Mouse (Mus musculus) embryonic facial prominence, embryonic 15.5 days (tissue): ENCODE results near the gene Ccdc174. TPM values are rescaled to one million over a fixed set of nuclear protein-coding genes. Genes with fewer than 3 reads are reported as not detected.

Experiments used
- ATAC-seq: fragments of 200-750 bp; cut with Nextera tagmentation; 2 replicates; pipeline ENCODE4 v1.8.0; 2017; ENCODE audit warnings: low read depth, moderate TSS enrichment; ENCODE audit not compliant: insufficient number of reproducible peaks, low FRiP score, low TSS enrichment
- H3K27ac ChIP-seq: fragments of 300-500 bp; sonication (generic); replicated peaks from 2 replicates; pipeline ENCODE4 v1.5.1; 2015; ENCODE audit warnings: mild to moderate bottlenecking, inconsistent platforms
- H3K27me3 ChIP-seq: fragments of 300-500 bp; sonication (generic); 2 replicates; pipeline ENCODE4 v1.6.1; 2015; ENCODE audit warnings: inconsistent platforms
- H3K36me3 ChIP-seq: fragments of 300-500 bp; sonication (generic); 2 replicates; pipeline ENCODE4 v1.6.1; 2015; ENCODE audit warnings: mild to moderate bottlenecking, inconsistent platforms
- H3K4me1 ChIP-seq: fragments of 300-500 bp; sonication (generic); 2 replicates; pipeline ENCODE4 v1.6.1; 2015; ENCODE audit warnings: inconsistent platforms
- H3K4me2 ChIP-seq: fragments of 300-500 bp; sonication (generic); replicated peaks from 2 replicates; pipeline ENCODE4 v1.6.1; 2015; ENCODE audit warnings: mild to moderate bottlenecking, inconsistent platforms
- H3K4me3 ChIP-seq: fragments of 300-500 bp; sonication (generic); replicated peaks from 2 replicates; pipeline ENCODE4 v1.5.1; 2015; ENCODE audit warnings: mild to moderate bottlenecking, inconsistent platforms
- H3K9ac ChIP-seq: fragments of 300-500 bp; sonication (generic); 2 replicates; pipeline ENCODE4 v1.6.1; 2015; ENCODE audit warnings: inconsistent platforms
- H3K9me3 ChIP-seq: fragments of 300-500 bp; sonication (generic); replicated peaks from 2 replicates; pipeline ENCODE4 v1.6.1; 2016; ENCODE audit warnings: inconsistent platforms
- WGBS: fragments of 180-500 bp; shearing (Covaris S2); methylation state at CpG from one replicate; pipeline ENCODE4 v1.1.7; 2015; 5-methylcytosine and 5-hydroxymethylcytosine counted together
- polyA plus RNA-seq: library from polyadenylated mRNA; unstranded; fragments of >200 nt; fragmentation: Nextera tagmentation; extraction: Ambion mirVana; gene quantifications from 2 replicates; pipeline ENCODE4 v1.2.1, GENCODE M21; 2015

Gene Ccdc174
- polyA plus RNA-seq, result 31.8 and 35.1 TPM in 2 replicates

DNA sequence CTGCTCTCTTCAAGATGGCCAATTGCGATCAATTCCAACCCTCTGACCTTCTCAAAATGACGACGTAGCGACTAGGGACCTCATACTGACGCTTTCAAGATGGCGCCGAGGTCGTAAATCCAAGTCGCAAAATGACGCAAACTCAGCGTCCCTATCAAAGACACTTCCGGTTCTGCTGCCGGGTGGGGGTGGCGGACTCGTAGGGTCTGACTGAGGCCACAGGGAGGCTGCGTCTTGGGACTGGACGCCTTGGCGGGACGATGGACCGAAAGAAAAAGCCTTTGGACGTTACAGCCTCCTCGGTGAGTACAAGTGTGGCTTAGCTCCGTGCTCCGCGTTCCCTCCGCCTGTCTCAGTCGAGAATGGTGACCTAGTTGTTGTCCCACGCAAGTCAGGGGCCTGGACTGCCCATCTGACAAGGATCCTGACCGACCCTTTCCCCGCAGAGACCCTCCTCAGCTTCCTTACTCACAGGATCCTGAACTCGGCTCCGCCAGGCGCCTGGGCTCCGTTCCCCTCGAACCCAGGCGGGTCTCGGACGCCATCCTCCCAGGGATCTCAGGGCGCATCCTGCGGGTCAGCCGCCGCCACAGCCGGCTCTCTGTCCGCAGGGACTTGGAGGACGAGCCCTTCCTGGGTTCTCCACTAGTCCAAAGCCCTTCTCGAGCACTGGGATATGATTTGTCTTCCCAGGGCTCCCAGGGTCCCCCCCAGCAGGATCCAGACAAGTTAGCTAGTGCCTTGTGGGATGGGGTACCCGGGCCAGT lies at the start of gene Ccdc174:
Ccdc174 (plus strand) TSS at position 169 of the 767 bp plus-strand sequence.
- Histone ChIP-seq H3K9ac (peak within 1 kb of the TSS; percentile 90), H3K4me1 (peaks cover 7% of the 10 kb centered on the region; the same call in 1 of the 2 replicates), H3K4me3 (peak within 1 kb of the TSS; percentile 91), H3K9me3 (no peaks in the 10 kb centered on the region), H3K27me3 (peaks cover 4% of the 10 kb centered on the region; the same call in 1 of the 2 replicates), H3K36me3 (peaks cover 16% of the 10 kb centered on the region), H3K27ac (0 out of 2 replicates have a peak within 1 kb of the TSS, but pooled peaks have one; percentile 31), H3K4me2 (peak within 1 kb of the TSS; percentile 84)
- ATAC-seq, result peak; percentile 93
- WGBS, result under 1% methylated on average over 47 of the region's 47 CpGs

DNA sequence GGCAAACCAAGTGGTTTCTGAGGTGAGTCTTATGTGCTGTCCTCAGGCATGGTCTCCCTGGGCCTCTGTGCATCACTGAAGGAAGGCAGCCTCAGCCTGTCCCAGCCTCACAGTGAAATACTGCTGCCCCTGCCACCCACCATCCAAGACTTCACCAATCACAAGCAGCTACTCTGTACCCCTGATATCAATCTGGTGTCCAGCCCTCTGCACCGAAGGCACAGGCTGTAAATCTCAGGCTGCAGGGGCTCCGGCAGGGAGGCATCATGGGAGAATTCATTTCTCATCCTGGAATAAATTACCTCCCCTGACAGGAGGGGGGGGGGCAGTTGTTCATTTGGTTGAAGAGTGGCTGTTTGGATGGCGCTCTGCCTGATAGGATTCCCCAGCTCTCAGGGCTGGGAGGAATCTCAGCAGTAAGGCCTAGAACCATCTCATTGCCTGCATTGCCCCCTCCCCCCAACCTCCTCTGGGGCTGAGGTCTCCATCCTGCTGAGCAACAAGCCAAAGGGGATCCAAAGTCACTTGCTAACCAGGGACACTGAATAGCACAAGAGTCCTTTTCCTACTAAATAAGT lies 44.9 kb upstream of the Ccdc174 start:
- Histone ChIP-seq H3K4me2 (no peak overlapping the region), H3K27ac (no peak overlapping the region), H3K36me3 (no peaks in the 10 kb centered on the region), H3K9ac (no peak overlapping the region), H3K9me3 (no peaks in the 10 kb centered on the region), H3K4me3 (no peak overlapping the region), H3K27me3 (peaks cover under 1% of the 10 kb centered on the region; the same call in 1 of the 2 replicates), H3K4me1 (no peaks in the 10 kb centered on the region)
- no peak for ATAC-seq
- WGBS, result 57% methylated on average over 3 of the region's 3 CpGs

DNA sequence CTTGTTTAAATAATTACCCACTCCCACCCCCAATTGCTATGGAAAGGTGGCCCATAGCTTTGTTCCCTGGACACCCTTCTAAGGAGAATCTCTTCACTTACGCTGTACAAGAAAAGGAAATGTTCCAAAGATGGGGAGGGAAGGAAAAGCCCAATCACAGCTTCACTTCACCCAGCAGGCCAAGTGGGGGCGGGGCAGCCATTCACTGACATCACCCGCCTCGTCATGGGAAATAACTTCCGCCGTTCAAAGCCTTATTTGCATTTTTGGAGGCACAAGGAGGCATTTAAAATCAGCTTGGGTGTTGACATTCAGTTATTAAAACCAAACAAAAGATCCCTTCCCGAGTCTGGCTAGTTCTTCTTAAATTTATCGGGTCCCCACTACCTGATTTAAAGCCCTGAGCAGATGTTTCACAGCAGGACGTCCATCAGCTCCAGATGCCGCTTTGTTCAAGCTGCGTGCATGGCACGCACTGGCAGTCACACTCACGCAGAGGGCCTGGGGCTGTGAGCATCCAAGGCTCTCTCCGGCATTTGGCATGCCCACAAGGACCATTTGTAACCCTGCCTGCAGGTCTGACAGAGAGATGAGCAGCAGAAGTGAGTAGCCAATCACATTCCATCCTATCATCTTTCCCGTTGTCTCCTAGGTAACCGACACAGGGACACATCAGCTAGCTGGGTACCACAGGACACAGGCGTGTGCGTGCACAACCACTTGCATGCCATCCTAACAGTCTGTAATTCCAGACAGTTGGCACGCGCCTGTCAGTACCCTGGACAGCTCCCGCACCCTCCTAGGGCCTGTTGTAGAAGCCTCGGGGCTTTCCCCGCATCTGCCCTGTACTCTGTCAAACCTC lies 38.6 kb upstream of the Ccdc174 start:
- H3K4me3 ChIP-seq, result no peak overlapping the region
- no peak overlapping the region for H3K4me2 ChIP-seq
- H3K27ac ChIP-seq, result no peak overlapping the region
- no peak overlapping the region for H3K9ac ChIP-seq
- H3K4me1 ChIP-seq, result peaks cover 11% of the 10 kb centered on the region
- ATAC-seq, result no peak
- 10% methylated on average over 23 of the region's 23 CpGs for WGBS
- no peaks in the 10 kb centered on the region for H3K9me3 ChIP-seq
- no peaks in the 10 kb centered on the region for H3K36me3 ChIP-seq
- H3K27me3 ChIP-seq, result peaks cover 62% of the 10 kb centered on the region

DNA sequence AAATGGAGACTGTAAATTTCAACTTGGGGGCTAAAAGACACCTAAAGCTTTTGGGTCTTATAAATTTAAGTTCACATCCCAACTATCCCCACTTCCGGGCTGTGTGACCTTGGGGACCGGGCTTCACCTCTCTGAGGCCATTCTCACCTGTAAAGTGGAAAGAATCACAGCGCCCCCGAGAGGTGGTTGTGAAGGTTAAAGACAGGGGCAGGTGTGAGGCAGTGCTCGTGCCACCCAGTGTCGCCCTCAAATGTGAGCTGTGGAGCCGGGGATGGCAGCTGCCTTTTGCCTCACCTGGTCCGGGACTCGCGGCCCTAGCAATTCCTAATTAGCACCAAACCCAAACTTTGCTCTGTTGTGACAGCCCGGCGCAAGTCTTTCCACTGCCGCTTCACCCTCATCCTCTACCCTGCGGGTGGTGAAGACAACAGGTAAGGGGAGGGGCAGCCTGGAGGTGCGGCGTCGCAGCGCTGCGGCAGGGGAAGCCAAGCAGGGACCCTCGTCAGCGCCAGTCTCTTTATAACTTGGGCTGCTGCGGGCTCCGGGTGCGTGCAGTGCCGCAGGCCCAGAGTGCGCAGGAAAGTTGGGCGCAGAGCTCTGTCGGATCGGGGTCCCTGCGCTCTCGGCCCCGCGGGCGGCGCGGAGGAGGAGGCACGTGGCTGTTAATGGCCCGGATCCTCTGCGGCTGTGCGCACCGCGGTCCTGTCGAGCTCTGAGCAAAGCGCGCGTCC lies 34.8 kb upstream of the Ccdc174 start:
- peaks cover 82% of the 10 kb centered on the region for H3K27me3 ChIP-seq
- no peaks in the 10 kb centered on the region for H3K36me3 ChIP-seq
- peak overlapping the region; percentile 88 for H3K4me2 ChIP-seq
- peaks cover 11% of the 10 kb centered on the region for H3K4me1 ChIP-seq
- no peak overlapping the region for H3K27ac ChIP-seq
- no peak; the same call in 1 of the 2 replicates for ATAC-seq
- peak overlapping the region; percentile 47 for H3K4me3 ChIP-seq
- 2% methylated on average over 46 of the region's 46 CpGs for WGBS
- no peak overlapping the region for H3K9ac ChIP-seq
- no peaks in the 10 kb centered on the region for H3K9me3 ChIP-seq

DNA sequence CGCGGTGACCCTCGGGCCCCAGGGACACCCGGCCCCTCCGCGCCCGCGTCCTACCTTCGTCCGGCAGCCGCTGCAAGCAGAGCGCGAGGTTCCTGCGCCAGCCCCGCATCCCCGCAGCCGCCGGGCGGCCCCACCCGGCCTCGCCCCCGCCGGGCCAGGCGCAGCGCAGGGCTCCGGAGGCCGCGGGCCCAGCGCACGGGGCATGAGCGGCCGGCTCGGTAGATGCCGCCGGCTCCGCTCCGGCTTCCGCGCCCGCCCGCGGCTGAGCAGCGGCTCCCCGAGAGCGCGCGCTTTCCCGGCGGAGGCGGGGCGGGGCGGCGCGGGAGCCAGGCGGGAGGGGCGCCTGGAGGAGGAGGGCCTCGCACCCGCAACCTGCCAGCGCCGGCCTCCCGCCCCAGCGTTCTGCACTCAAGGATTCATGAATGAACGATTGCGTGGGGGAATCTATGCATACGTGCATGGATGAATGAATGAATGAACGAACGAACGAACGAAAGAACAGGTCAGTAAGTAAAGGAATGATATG lies 34.2 kb upstream of the Ccdc174 start:
- no peaks in the 10 kb centered on the region for H3K36me3 ChIP-seq
- peaks cover 11% of the 10 kb centered on the region for H3K4me1 ChIP-seq
- H3K4me2 ChIP-seq, result peak overlapping the region; percentile 88
- H3K9ac ChIP-seq, result no peak overlapping the region
- peaks cover 78% of the 10 kb centered on the region for H3K27me3 ChIP-seq
- H3K9me3 ChIP-seq, result no peaks in the 10 kb centered on the region
- no peak overlapping the region for H3K27ac ChIP-seq
- no peak for ATAC-seq
- 4% methylated on average over 67 of the region's 69 CpGs for WGBS
- peak overlapping the region; percentile 47 for H3K4me3 ChIP-seq

DNA sequence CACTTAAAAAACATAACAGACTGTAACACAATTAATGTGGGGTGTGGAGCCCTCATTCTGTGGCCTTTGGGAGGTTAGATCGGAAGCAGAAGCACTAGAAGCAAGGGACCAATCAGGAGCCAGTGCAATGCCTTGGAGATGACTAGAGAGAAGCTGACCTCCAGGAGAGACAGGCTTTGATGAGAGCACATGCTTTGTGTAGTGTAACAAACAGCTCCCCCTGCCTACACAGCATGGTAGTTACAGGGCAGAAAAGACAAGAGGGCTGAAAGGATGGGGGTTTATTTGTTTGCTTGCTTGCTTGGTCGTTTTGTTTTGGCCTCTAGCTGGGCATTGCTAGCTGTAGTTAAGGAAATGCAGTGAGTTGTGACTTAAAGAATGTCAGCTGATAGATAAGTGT lies 25.3 kb upstream of the Ccdc174 start:
- ATAC-seq, result no peak
- no peaks in the 10 kb centered on the region for H3K9me3 ChIP-seq
- 0 out of 2 replicates have a peak, but pooled peaks cover 5% of the 10 kb centered on the region for H3K27me3 ChIP-seq
- no peak overlapping the region for H3K9ac ChIP-seq
- no peaks in the 10 kb centered on the region for H3K36me3 ChIP-seq
- no peak overlapping the region for H3K4me3 ChIP-seq
- H3K4me2 ChIP-seq, result no peak overlapping the region
- H3K27ac ChIP-seq, result no peak overlapping the region
- 3% methylated on average over 2 of the region's 2 CpGs for WGBS
- no peaks in the 10 kb centered on the region for H3K4me1 ChIP-seq

DNA sequence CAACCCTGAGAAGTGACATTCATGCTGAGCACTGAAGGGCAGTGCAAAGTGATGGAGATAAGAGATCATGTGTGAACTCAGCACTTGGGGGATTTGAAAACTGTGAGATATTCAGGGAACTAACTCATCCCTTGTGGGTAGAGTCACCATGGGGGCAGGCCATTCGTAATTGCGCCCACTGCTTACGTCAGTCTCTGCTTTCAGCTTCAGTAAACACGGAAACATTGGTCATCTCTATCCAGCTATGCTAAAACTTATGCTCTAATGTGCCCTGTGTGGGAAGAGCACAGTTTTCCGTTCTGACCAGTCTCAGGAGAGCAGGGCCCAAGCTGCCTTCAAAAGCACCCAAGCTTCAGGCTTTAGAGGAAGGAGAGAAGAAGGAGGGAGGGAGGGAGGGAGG lies 19.5 kb upstream of the Ccdc174 start:
- Histone ChIP-seq H3K27me3 (0 out of 2 replicates have a peak, but pooled peaks cover 3% of the 10 kb centered on the region), H3K4me3 (no peak overlapping the region), H3K9ac (no peak overlapping the region), H3K4me2 (no peak overlapping the region), H3K4me1 (no peaks in the 10 kb centered on the region), H3K27ac (no peak overlapping the region), H3K9me3 (no peaks in the 10 kb centered on the region), H3K36me3 (no peaks in the 10 kb centered on the region)
- ATAC-seq, result no peak
- 68% methylated on average over 5 of the region's 5 CpGs for WGBS

DNA sequence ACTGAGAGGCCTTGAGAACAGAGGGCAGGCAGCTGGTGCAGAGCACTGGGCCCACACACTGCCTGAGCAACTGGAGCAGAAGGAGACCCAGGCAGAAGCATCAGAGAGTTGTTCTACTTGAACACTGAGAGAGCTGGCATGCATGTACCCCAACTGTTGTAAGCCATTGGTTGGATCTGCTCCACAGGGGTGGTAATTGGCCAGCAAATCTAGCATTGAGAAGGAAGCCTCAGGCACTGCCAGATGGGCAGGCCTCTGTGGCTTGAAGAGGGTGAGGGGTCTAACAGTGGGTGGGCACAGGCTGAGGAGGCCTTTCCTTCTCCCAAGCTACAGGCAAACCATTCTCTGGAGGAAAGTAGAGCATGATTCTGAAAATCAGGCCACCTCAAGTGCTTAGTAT lies 15.0 kb upstream of the Ccdc174 start:
- Histone ChIP-seq H3K36me3 (no peaks in the 10 kb centered on the region), H3K27me3 (no peaks in the 10 kb centered on the region), H3K27ac (no peak overlapping the region), H3K9me3 (no peaks in the 10 kb centered on the region), H3K9ac (no peak overlapping the region), H3K4me3 (no peak overlapping the region), H3K4me1 (no peaks in the 10 kb centered on the region), H3K4me2 (no peak overlapping the region)
- ATAC-seq, result no peak

DNA sequence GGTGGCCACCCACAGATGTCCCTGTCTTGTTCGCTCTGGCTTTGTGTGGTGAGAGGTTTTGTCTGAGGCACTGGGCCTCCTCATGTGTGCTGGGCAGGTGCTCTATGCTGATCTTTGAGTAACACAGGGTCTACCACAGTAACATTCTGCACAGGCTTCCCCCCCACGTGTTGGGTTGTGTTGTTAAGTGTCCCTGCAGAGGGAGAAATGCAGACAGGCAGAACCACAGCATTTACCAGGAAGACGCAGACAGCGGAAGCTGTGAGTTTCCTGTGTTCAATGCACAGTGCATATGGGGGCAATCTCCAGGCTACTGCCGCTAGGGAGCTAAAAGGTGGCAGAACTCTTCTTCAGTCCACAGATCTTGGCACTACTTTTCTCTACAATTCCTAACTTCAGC lies 13.3 kb upstream of the Ccdc174 start:
- H3K4me2 ChIP-seq, result no peak overlapping the region
- no peak overlapping the region for H3K9ac ChIP-seq
- no peak for ATAC-seq
- H3K27ac ChIP-seq, result no peak overlapping the region
- H3K36me3 ChIP-seq, result no peaks in the 10 kb centered on the region
- H3K4me3 ChIP-seq, result no peak overlapping the region
- no peaks in the 10 kb centered on the region for H3K9me3 ChIP-seq
- WGBS, result 73% methylated on average over 5 of the region's 5 CpGs
- H3K4me1 ChIP-seq, result no peaks in the 10 kb centered on the region
- no peaks in the 10 kb centered on the region for H3K27me3 ChIP-seq

DNA sequence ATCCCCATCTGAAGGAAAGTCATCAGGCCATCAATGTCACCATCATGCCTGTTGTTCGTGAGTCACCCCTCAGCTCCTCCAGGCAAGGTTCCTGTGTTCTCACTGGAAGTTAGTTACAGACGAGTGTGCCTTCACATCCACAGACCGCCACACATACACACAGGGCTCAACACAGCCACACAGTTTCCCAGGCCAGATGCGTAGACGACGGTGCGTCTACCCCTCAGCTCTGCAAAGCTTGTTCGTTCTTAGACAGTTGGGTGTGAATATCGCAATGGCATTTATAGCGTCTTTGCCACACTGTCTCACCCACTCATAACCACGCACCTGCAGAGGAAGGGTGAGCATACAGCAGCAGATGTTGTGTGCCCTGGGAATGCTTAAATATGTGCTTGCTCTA lies 12.3 kb upstream of the Ccdc174 start:
- no peak overlapping the region for H3K9ac ChIP-seq
- 77% methylated on average over 11 of the region's 11 CpGs for WGBS
- H3K4me3 ChIP-seq, result no peak overlapping the region
- no peaks in the 10 kb centered on the region for H3K27me3 ChIP-seq
- H3K4me1 ChIP-seq, result no peaks in the 10 kb centered on the region
- H3K27ac ChIP-seq, result no peak overlapping the region
- no peak for ATAC-seq
- no peak overlapping the region for H3K4me2 ChIP-seq
- no peaks in the 10 kb centered on the region for H3K9me3 ChIP-seq
- H3K36me3 ChIP-seq, result no peaks in the 10 kb centered on the region
